Mouse (Mus musculus) megakaryocyte, embryonic 14.5 days (primary cell): ENCODE measurements at regions not wholly inside any gene's neighbourhood (a gene's known extent, or its start where the extent isn't known, plus 50 kb on each side); places are given as distances from the start of the nearest gene placed in this dataset.

Source experiments
- H3K27me3 ChIP-seq: replicated peaks from 2 replicates; pipeline ENCODE3; 2012; ENCODE audit warnings: inconsistent platforms
- H3K36me3 ChIP-seq: replicated peaks from 2 replicates; pipeline ENCODE3; 2012; ENCODE audit warnings: low read length, inconsistent platforms, mixed read lengths
- H3K4me1 ChIP-seq: 2 replicates; pipeline ENCODE4 v1.6.1; 2012; ENCODE audit warnings: inconsistent platforms
- H3K4me3 ChIP-seq: replicated peaks from 2 replicates; pipeline ENCODE3; 2012; ENCODE audit warnings: moderate library complexity, mild to moderate bottlenecking, inconsistent platforms
- H3K9me3 ChIP-seq: 2 replicates; pipeline ENCODE4 v1.6.1; 2012; ENCODE audit warnings: inconsistent platforms
- FLI1 ChIP-seq: IDR thresholded peaks from 2 replicates; pipeline ENCODE4 v1.6.1; 2012; ENCODE audit warnings: low read length, inconsistent platforms, mixed read lengths
- GATA1 ChIP-seq: IDR thresholded peaks from 3 replicates; pipeline ENCODE4 v1.6.1; 2012; ENCODE audit warnings: mixed read lengths, low read length, inconsistent platforms, borderline replicate concordance

DNA sequence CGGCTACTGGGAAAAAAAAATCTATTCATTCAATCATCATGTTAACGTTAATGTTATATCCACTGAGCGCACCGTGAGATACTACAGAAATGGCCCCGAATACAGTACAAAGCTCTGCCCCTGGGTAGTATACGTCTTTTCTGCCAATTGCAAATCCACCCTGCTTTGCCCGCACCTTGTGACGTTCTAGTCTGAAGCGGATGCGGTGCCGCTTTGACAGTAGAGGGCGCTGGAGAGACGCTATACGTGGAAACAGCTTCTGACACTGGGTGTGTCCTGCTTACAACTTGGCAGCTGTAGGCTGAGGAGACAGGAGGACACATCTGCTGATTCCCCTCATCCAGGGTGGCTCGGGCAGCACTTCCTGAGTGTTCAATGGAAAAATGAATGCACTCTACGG lies 76.1 kb upstream of the Lmcd1 start:
- Histone ChIP-seq H3K9me3 (no peaks in the 10 kb centered on the region), H3K4me3 (peak overlapping the region; percentile 75), H3K27me3 (no peaks in the 10 kb centered on the region), H3K36me3 (no peaks in the 10 kb centered on the region), H3K4me1 (peaks cover 3% of the 10 kb centered on the region; the same call in 1 of the 2 replicates)
- TF ChIP-seq GATA1 (no peak), FLI1 (no peak)

DNA sequence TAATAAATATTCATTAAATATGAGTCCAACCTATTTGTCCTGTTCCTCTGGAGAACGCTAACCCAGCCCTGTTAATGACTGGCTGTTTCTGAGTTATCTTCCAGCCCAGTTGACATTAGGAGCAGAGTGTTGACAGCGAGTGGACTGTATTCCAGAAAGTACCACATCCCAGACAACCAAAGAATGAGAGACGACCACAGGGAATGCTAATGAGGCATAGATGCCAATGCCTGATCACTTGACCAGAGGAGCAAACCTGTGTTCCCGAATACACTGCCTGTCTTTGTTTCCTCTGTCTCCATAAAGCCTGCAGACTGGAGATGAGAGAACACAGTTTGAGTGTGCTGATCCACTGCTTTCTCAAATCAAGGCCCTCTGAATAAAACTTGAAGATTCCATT lies 74.3 kb upstream of the Lmcd1 start:
- TF ChIP-seq FLI1 (no peak), GATA1 (no peak)
- no peaks in the 10 kb centered on the region for H3K9me3 ChIP-seq

DNA sequence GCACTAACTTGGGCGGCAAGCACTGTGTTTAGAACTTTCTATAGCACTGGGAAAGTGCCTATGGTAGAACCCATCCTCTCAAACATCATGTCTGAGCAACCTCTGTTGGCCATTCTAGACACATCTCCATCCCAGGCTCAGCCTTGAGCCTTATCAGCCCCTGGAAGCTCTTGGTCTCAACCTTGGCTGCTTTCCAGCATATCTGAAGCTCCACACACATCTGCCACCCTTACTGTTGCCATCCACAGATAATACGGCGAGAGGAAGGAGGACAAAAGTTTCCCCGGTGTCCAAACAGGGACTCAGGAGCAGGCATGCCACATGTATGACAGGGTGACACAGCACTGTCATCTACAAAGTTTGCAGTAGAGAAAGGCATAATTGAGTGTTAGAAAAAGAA lies 71.4 kb upstream of the Lmcd1 start:
- TF ChIP-seq FLI1 = no peak
- no peak for TF ChIP-seq GATA1
- no peaks in the 10 kb centered on the region for H3K27me3 ChIP-seq
- H3K9me3 ChIP-seq = no peaks in the 10 kb centered on the region
- peaks cover 3% of the 10 kb centered on the region; the same call in 1 of the 2 replicates for H3K4me1 ChIP-seq
- no peak overlapping the region for H3K4me3 ChIP-seq
- H3K36me3 ChIP-seq = no peaks in the 10 kb centered on the region

More for the DNA sequence above, 74.3 kb upstream of the Lmcd1 start:
- H3K36me3 ChIP-seq = no peaks in the 10 kb centered on the region
- no peak overlapping the region for H3K4me3 ChIP-seq
- peaks cover 3% of the 10 kb centered on the region; the same call in 1 of the 2 replicates for H3K4me1 ChIP-seq
- no peaks in the 10 kb centered on the region for H3K27me3 ChIP-seq

DNA sequence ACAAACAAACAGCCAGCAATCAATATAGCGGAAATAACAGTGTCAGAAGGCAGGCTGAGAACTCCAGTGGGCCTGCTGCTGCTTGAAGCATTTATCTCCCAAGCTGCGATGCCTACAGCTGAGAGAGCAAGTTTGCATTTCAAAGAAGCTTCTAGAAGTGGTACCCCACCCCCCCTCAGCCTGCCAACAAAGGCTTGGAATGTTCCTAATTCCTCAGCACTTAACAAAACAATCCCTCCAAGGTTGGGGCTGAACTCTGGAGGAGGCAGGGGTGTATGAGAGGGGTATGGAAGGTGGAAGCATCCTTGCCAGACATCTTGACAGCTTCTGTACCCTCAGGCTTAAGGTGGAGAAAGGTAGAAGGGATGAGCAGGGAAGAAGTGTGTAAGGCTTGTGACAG lies 70.2 kb upstream of the Lmcd1 start:
- Histone ChIP-seq H3K4me1 (no peaks in the 10 kb centered on the region), H3K4me3 (no peak overlapping the region), H3K9me3 (no peaks in the 10 kb centered on the region), H3K36me3 (no peaks in the 10 kb centered on the region), H3K27me3 (no peaks in the 10 kb centered on the region)
- TF ChIP-seq FLI1 (no peak), GATA1 (no peak)

DNA sequence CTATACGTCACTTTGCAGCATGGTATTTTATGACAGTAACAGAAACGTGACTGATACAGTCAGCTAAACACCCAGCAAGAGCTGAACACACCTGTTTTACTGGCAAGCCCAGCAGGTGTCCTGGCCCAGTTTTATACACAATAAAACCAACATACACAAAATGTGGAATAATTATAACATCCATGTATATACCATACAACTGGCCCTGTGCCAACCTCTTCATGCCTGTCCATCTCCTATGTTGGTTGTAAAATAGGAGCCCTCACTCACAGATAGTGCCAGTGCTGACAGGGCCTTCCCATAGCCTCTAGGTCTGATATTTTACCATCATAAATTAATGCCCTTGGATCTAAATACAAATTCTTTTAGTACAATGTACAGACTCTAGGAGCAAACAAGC lies 68.6 kb upstream of the Lmcd1 start:
- no peak for TF ChIP-seq GATA1
- no peak for TF ChIP-seq FLI1
- no peaks in the 10 kb centered on the region for H3K9me3 ChIP-seq
- no peaks in the 10 kb centered on the region for H3K4me1 ChIP-seq
- H3K27me3 ChIP-seq = no peaks in the 10 kb centered on the region
- no peaks in the 10 kb centered on the region for H3K36me3 ChIP-seq
- no peak overlapping the region for H3K4me3 ChIP-seq

DNA sequence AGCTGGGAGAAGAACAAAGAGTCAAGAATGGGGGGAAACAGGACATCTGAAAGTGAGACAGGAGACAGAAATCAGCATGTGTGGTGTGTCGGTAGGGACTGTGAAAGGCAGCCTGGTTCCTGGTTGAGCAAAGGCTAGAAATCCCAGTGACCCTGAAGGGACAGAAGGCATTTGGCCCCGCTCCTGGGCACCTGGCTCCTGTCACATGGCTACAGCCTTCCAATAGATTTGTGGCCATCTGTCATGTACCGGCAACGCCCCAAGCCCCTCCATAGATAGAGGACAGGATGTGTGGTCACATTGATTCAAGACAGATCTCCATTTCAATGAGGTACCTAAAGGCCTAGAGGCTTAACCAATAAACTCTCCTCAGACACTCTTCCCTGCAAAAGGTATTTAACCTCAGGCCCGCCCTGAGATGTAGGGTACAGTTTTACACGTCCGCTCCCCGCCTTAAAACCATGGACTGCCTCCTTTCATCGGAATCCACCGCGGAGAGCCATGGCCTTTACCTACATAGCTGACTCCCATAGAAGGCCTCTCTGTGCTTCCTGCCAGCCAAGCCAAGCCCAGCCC lies 68.0 kb upstream of the Lmcd1 start:
- Histone ChIP-seq H3K9me3 (0 out of 2 replicates have a peak, but pooled peaks cover 1% of the 10 kb centered on the region), H3K36me3 (no peaks in the 10 kb centered on the region), H3K4me3 (no peak overlapping the region), H3K27me3 (no peaks in the 10 kb centered on the region), H3K4me1 (no peaks in the 10 kb centered on the region)
- TF ChIP-seq GATA1 (no peak), FLI1 (no peak)

DNA sequence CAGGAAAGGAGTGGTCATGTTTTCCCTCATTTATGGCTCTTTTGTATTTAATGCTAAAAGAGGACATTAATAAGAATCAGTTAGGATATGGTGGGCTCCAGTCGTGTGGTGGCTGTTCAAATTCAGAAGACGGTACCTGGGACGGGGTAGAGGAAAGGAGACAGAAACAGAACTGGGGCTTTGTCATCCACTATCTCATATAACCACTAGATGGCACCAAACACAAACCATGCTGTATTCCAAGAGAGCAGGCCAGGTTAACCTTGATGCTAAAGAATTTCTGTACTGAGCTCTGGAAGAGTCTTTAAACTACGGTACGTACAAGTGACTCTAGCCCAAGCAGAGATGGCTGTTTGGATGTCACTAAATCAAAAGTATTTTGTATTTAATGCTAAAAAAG lies 66.3 kb upstream of the Lmcd1 start:
- H3K4me3 ChIP-seq = no peak overlapping the region
- H3K27me3 ChIP-seq = no peaks in the 10 kb centered on the region
- H3K9me3 ChIP-seq = 0 out of 2 replicates have a peak, but pooled peaks cover 4% of the 10 kb centered on the region
- H3K36me3 ChIP-seq = no peaks in the 10 kb centered on the region
- TF ChIP-seq FLI1 (no peak), GATA1 (no peak)
- H3K4me1 ChIP-seq = no peaks in the 10 kb centered on the region

DNA sequence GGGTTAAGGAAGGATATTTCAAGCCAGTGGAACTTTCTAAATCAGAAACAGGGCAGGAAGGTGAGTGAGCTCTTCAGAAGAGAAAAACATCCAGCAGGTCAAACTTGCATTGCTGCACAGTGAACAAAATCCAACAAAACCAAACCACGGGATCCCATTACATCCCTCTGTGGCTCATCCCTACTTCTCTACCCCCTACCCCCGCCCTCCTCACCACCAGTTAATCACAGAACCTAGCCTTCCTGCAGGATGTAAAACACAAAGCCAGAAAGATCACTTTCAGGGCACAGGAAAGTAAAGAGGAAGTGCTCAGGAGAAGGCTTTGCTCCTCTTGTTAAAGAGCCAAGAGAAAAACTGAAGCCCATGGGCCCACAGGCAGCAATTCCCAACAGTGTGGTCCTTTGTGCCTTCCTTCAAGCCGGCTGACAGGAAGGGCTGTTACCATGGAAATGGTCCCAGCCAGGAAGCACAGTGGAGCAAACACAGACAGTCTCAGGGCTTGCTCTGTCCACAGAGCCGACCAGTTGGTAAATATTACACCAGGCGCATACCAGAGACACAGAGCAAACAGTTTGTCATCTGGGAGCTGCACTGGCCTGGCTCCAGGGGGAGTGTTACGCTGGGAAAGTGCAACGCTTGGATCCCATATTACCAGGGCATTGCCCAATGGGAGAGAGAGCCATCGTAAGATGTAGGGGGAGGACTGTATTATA lies 63.2 kb upstream of the Lmcd1 start:
- TF ChIP-seq GATA1 (no peak), FLI1 (no peak)
- H3K27me3 ChIP-seq = no peaks in the 10 kb centered on the region
- no peak overlapping the region for H3K4me3 ChIP-seq

DNA sequence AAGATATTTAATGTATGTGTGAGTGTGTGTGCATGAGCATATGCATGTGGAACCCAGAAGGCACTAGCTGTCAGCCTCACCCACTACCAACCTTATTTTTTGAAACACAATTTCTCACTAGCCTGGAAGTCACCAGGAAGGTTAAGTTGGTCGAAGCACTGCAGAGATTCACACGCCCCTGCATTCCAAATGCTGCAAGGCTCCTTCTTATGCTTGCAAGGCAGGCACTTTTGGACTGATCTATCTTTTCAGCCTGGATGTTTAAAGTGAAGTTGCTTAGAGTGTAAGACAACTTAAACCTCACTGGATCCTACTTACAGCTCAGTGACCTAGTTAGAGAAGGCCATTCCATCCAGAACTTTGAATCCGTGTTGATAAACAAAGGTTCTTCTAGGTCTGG lies 56.7 kb upstream of the Lmcd1 start:
- Histone ChIP-seq H3K9me3 (0 out of 2 replicates have a peak, but pooled peaks cover 2% of the 10 kb centered on the region), H3K36me3 (no peaks in the 10 kb centered on the region), H3K4me3 (no peak overlapping the region), H3K4me1 (no peaks in the 10 kb centered on the region), H3K27me3 (no peaks in the 10 kb centered on the region)
- TF ChIP-seq FLI1 = no peak
- no peak for TF ChIP-seq GATA1

More for the DNA sequence above, 63.2 kb upstream of the Lmcd1 start:
- Histone ChIP-seq H3K36me3 (no peaks in the 10 kb centered on the region), H3K4me1 (no peaks in the 10 kb centered on the region), H3K9me3 (0 out of 2 replicates have a peak, but pooled peaks cover 4% of the 10 kb centered on the region)

DNA sequence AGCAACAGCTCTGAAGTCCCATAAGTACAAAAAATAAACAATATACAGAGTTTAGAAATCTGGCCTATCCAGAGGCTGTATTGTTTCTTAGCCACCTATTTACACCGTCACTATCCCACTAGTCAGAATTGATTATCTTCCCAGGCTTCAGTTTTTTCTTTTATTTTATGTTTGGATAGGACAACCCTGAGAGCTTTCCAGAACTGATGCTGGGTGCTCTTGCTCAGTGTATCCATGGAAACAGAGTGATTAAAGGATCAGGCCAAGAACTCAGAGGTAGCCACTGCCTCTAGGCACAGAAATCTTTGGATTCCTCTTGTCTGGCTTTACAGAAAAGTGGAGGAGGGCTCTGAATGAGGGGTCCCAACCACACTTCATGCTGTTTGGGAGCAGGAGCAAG lies 55.3 kb upstream of the Lmcd1 start:
- TF ChIP-seq GATA1 (no peak), FLI1 (no peak)
- H3K4me1 ChIP-seq = no peaks in the 10 kb centered on the region
- H3K27me3 ChIP-seq = no peaks in the 10 kb centered on the region
- H3K36me3 ChIP-seq = no peaks in the 10 kb centered on the region
- H3K9me3 ChIP-seq = 0 out of 2 replicates have a peak, but pooled peaks cover 2% of the 10 kb centered on the region
- no peak overlapping the region for H3K4me3 ChIP-seq
